Mouse (Mus musculus) spleen, postnatal 36 days (tissue): ENCODE measurements at regions not wholly inside any gene's neighbourhood (a gene's known extent, or its start where the extent isn't known, plus 50 kb on each side); places are given as distances from the start of the nearest gene placed in this dataset.

ENCODE experiments used
- DNase-seq, 2 experiments: peaks; one replicate each; pipeline ENCODE4 v3.0.0; 2022; ENCODE audit warnings: low spot score in 2 of 2, mixed read lengths in 1 of 2

DNA sequence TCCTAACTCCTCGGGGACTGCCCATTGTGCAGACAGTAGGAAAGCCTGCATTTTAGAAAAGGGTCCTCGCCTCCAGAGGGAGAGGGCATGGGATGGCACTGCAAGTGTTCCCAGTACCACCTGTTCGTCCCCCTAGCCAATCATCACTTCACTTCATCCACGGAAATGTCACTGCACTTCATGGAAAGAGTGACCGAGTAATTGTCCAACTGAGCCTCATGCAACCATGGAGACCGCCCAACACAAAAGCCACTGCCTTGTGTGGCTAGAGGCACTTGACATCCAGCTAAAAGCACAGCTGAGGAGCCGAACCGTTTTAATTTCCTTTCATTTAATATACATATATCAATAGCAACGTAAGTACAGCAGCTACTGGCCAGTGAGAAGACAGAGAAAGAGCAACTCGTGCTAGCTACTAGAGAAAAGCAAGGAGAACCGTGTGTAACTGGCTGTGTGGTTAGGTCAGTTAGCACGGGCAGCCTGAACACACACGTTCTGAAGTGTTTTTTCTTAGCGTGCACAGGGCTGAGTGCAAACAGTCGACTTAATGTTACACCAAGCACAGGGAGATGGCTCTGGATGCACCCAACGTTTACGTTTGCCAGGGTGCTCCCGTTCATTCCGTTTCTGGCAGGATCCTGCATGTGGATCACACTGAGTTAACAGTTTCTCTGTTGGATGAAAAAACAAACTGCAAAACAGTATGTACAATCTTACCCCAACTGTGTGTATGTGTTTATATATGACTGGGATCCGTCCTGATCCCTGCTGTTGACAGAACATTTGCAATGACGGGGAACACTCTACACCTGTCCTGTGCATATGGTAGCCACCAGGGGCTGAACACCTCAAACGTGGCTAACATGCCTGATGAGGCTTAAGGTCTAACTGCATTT, 202.8 kb upstream of the Klf14 start:
- DNase-seq = no peak

DNA sequence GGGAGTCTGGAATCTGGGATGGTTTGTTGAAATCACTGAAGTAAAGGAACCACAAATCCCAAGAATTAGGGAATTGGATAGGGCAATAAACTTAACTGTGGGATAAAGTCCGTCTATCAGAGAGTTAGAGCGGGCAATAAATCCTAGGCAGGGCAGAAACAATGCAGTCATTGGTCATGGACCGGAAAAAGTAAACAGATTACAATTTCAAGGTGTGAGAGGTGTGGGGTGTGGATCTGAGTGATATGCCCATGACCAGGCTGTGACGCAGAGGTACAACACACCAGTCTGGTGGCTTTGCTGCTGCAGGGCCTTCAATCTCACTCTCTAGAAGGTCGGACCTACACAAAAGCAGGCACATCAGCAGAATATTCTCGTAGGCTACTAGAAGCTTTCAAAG, 206.1 kb upstream of the Klf14 start:
- DNase-seq = no peak

DNA sequence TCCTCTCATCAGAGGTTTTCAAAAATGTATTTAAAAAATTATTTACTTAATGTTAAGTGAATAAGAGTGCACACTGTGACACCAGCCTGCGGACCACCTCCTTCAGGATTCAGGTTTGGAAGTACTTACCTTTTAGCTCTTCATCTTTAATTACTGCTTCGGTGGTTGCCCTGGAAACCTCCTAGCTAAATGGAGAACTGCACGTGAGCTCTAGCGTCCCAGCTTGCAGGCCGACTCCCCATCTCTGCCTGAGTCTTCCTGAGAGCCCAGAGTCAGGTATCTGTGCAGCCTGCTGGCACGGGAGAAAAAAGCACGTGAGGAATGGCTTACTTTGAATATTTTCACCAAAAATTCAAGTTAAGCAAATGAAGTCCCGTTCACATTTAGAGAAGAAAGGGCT, 207.5 kb upstream of the Klf14 start:
- no peak for DNase-seq

DNA sequence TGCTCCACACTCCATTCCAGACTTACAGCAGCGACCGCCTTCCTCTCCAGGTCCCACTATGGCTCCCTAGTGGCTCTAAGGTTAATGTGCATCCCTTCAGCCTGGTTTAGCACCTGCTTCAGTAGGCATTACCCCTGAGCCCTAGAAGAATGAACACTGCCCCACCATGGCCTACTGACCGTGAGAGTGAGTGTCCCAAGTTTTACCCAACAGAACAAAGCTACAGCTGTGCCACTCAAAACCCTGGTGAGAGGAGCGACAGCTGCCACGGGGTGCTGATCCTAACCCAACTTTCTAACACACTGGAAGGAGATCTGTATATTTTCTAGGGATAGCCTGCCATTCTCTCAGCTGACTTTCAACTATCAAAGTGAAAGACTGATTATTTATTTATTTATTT, 208.9 kb upstream of the Klf14 start:
- DNase-seq = no peak

DNA sequence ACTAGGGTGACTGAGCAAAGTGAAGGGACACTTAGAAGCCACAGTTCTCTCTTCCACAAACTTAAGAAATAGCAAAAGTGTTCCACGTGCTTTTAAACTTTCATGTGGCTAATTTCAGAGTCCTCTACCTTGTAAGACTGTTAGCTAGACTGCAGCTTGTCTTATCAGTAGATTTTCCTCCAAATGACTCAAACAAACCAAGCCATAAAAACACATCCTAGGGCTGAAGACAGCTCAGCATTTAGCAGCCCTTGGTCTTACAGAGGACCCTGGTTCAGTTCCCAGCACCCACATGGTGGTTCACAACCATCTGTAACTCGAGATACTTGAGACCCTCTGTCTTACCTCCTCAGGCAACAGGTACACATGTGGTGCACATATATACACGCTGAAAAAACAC, 209.9 kb upstream of the Klf14 start:
- DNase-seq = no peak

DNA sequence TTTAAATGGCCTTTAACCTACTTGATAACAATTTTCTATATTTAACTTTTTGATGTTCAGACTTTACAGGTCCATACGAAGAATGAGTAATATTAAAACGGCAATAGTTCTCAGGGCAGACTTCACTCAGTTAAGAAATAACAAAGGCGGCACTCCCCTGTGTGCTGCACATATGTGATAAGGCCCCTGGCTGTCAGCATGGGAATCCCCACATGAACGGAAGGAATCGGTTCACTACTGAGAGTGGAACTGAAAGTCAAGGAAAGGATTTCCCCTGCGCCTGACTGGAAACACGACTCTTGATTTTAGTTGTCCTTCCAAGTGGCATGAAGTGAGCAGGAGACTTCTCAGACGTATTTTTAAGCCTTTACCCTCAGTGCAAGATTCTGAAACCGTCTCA, 210.5 kb upstream of the Klf14 start:
- peak; percentile 44 to 56 for DNase-seq

DNA sequence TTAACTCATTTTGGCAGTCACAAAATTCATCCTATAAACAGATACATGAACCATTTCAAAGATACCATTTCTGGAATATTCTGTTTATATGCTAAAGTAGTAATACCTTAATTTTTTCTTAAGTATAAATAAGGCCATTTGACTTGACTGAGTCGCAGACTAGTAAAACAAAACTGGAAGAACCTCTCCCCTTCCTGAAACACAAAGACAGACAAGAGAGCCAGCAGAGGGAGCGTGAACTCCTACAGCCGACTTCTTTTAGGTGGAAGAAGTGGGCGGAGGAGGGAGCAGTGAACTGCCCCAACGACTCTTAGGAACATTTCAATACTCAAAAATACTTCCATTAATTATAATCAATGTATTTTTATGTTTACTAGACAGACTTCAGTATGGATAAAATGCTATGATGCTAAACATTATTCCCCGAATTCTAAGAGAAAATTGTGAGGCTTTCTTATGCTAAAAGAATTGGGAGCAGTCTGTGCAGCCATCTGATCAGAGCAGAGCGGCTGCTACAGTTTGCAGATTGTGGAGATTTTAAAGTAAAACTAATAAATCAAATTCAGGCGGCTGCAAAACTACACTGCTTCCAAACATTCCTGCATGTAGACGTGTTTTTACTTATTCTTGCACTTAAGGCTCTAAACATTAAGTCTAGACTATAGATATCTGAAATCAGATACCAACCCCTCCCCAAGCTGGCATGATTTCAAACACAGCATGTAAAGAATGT, 211.2 kb upstream of the Klf14 start:
- no peak for DNase-seq

DNA sequence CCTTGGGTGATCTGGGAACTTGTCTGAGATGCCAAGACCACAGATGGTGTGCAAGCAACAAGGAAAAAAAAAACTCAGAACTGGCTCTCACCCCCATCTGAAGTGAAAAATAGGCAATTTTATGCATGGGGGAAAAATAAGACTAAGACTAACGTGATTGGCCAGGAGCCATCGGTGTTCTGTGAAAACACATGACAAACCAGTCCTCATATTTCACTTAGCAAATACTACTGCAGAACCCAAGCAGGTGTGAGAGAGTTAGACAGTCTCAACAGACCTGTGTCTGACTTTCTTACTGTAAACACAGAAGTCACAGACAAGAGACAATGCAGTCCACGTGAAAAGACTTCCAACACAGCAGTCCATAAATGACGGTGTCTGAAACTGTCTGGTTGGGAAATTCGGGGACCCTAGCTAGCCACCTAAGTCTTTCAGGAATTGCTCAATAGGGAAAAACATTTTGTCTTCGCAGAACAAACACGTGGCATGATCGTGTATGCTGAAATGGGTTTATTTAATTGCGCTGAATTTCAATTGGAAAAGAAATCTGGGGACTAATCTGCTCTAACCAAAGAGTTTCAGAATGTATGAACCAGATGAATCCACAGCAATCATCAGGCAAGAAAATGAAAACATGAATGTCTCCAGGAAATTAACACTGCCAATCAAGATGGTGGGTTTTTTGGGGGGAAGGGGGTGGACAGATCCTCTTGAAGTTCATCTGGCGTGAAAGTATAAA, 213.1 kb upstream of the Klf14 start:
- no peak for DNase-seq

DNA sequence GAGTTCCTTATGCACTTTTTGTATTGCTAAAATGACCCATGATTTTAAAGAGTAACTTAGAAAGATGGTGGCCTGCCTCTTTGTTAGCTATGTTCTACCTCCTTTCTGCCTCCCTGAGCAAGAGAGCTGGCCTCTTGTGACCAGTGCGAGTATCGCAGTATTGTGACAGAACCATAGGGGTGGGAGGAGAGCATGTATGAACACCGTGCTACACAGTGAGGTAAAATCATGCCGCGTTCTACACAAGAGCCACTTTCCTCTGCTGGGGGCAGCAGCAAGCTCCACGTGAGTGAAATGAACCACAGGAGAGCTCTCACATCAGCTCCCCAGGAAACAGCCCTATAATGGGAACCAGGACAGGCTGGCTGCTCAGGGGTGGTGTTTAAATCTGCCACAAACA, 216.9 kb upstream of the Klf14 start:
- DNase-seq = no peak

DNA sequence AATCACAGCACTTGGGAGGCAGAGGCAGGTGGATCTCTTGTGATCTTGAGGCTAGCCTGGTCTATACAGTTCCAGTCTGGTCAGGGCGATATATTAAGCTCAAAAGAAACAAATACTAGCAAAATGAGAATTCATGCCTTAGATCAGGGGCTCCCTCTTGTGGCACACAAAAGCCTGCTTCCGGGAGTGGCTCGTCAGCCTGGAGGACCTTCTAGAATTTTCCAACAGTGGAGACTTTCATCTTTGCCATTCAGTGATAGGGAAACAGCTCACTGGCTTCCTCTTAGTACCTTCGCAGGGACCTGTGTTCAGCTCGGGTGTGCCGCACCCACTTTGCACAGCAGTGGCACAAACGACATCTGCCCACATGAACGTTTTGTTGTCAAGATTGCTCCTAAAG, 217.5 kb upstream of the Klf14 start:
- DNase-seq = peak; percentile 13 to 20

DNA sequence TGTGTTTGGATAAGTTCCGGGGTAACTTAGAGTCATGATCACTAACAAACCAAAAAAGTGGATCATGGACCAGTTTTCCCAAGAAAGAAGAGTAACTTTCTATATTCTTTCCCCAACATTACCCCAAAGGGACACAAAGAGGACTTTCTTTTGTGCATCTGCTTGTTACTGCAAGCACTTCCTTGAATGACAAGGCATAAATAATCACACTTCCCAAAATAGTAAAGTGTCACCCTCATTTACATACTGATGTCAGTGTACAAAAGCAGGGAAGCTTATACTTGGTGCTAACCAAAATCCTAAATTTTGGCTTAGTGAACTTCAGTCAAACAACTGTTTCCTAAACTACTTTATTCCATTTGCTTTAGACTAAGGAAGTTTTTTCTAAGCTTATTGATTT, 218.0 kb upstream of the Klf14 start:
- DNase-seq = no peak

DNA sequence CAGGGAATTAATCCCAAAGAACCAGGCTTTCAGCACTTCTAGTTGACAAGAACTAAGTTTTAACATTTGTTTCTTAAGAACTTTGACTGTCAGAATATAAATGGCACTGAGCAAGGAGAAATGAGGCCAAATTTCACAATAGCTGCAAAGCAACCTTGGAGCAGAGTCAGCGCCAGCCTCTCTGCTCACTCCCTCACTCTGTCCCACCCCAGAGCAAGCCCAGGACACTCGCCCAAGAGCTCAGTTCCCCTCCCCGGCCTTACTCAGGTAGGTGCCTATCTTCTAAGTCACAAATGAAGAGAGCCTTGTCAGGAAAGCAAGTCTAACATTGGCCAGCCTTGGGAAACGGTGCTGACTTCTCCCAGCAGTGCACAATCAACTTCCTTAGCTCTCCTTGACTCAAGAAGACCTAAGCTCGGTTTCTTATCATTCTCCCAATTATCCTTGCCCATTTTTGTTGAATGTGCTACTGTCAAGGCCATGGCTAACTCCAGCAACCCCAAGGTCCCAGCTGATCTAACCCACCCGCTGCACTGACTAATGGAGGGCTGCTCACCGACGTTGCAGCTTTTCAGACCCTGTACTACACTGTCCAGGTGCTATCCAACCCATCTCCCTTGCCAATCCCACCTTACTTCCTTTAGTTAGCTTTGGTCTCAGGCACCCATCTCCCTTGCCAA, 219.5 kb upstream of the Klf14 start:
- DNase-seq = no peak

DNA sequence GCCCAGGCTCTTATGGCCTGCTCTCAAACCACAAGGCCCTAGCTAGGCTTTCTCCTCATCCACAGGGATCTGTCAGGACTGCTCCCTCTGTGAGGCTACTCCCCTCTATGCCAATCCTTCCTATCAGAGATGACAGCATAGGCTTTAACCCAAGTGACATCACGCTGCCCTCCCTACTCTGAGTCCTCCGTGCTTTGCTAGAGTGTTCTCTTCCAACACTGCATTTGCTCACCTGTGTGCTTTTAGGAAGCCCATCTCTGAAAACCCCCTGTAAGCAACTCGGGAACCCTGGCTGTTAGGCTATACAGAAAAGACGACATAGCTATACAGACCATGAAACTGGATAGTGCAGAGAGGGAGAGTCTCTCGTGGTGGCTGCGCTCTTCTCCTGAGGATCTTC, 216.3 kb upstream of the Mkln1 start:
- no peak for DNase-seq

DNA sequence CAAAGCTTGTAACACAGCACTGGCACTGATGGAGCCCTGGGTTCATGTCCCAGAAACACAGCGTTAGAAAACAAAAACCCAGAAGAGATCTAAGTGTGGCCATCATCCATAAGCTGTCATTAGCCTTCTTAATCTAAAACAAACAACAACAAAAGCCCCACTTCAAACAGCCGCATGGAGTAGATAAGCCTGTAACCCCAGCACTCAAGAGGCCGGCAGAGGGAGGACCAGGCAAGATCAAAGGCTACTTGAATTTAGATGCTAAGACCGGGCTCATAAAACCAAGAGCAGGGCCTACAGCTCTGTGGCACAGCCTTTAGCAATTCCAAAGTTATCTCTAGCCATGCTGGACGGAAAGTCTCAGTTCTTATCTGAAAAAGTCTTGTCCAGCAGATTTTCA, 215.4 kb upstream of the Mkln1 start:
- no peak for DNase-seq

DNA sequence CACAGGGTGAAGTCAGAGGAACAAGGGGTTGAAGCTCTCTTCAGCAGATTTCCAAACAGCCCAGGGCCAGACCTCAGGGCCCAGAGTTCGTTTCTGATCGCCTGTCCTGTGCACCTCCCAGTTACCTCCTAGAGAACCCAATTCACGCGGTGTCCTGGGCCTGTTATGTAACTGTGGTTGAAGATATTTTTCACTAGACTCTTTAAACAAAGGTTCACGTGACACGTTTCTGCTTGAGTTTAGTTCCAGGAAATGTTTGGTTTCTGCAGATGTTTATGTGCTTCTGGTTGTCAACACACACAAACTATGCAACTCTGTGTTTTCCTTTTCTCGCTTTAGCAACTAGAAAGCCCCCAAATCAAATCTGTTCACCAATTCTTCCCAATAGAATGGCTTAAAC, 214.0 kb upstream of the Mkln1 start:
- DNase-seq = peak in 1 of 2 experiments; percentile 10

DNA sequence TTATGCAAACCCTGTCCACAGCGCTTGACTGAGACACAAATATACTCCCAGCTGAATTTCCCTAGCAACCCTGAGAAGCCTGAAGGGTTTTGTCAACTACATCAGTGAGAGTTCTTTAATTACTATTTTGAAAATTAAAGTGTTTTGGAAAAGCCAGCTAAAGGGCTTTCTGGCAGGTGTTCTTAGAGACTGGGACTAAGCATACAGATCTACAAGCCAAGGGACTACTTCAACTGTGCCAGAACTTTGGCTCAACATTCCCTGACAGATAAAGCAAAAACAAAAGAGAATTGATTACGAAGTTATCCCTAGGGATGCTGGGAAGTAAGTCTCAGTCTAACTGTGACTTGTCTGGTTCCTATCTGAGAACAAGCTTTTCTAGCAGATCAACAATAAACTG, 213.4 kb upstream of the Mkln1 start:
- DNase-seq = no peak

DNA sequence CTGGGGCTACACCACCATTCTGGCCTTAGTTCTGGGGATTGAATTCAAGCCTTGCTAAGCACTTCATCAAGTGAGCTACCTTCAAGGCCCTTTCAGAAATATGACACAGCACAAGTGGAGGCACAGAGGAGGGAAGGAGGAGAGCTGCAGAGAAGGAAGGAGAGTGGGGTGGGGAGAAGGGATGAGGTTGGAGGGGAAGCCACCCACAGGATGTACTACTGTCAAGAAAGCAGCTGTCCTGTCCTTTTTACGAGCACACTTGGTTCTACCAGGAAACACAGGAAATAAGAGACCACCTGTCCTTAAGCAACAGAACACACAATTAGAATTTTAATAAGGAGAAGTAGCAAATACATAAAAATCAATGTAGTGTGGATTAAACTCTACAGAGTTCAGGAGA, 210.5 kb upstream of the Mkln1 start:
- DNase-seq = no peak

DNA sequence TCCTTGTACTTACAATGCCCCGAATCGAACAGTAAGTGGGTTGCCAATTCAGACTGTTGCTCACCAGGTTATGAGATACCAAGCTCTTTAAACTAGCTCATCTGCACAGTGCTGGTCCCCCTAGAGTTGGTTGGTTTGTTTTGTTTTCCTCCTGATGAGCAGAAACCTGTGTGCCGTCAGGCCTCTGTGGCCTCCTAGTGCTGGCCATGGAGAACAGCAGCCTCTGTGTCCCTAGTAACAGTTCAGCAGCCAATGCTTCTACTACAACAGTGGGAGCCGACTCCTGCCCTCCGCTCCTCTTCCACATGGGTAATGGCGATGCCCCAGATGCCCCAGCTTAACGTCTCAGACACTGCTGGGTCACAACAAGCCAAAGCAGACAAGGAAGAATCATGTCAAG, 209.5 kb upstream of the Mkln1 start:
- DNase-seq = peak in 1 of 2 experiments; percentile 13

DNA sequence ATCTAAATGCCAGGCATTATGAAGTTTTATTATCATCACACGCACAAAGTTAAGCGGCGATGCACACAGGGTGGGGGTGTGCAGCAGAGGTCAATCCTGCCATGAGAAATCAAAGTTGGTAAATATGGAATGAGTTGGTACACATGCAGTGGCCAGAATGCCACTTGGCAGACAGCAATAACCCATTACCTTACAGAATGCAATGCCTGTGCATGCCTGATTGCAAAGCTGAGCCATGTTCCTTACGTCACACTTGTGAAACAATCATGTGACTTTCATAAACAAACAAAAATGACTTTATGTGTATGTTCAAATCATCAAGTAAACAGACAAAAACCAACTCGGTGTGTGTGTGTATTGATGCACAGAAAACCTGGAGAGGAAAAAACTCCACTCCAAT, 208.5 kb upstream of the Mkln1 start:
- DNase-seq = no peak

DNA sequence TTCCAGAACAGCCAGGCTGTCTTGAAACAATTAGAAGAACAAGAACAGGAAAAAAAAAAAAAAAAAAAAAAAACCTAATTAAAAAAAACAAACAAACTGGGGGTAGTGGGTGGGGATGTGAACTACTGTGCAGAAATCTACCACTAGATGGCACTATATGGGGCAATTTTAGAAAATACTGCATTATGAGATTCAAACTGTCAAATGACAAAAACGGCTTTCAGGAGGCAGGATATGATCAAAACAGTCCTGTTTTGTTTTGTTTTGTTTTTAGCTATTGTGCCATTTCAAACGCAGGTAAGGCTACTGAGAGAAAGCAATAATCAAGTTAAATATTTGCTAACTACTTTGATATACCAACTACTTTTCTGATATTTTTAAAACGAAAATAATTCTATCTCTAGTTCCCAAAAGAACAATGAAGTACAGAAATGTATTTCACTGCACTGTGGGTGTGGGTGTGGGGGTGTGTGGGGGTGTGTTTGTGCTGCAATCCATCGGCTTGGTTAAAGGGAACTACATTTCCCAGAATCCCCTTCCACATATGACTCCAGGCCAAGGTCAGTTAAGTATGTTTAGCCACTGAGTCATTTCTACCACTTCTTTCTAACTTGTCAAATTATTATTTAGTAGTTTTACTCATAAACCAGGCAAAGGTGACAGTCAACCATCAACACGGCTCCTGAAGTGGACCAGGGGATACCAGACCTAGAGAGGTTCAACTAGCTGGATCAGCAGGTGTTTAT, 207.7 kb upstream of the Mkln1 start:
- no peak for DNase-seq

DNA sequence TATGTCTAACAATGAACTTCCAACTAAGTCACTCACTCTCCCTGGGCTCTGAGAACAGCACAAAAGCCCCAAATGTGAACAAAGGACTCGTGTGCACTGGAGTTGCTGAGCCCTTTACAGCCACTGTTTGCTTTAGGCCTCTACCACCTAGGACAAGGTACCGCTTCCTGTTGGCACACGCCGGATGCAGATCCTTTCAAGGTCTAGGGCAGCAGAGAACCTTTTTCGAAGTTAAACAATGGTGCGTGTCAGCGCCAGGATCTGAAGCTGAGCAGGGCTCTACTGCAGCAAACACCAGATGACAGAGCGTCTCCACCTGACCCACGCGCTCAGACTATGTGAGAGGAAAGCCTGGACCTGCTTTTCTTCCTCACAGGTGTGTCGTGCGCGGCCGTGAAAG, 207.0 kb upstream of the Mkln1 start:
- no peak for DNase-seq
